Mouse (Mus musculus) activated CD4-positive, CD25-positive, alpha-beta regulatory T cell, adult 4 months (primary cell): Measurements from ENCODE around the gene Endod1. TPM values are rescaled to one million over a fixed set of nuclear protein-coding genes. Genes with fewer than 3 reads are reported as not detected.

ENCODE experiments used
- ATAC-seq: one replicate; pipeline ENCODE4 v1.8.0; 2017
- polyA plus RNA-seq, 2 experiments: library from polyadenylated mRNA; unstranded; fragments of 100-300 nt; shearing (Covaris generic); gene quantifications; one replicate each; pipeline ENCODE4 v1.2.1; 2017

Gene Endod1
- polyA plus RNA-seq, 2 experiments from 2014 or later, result 33.4 to 39.9 TPM

DNA sequence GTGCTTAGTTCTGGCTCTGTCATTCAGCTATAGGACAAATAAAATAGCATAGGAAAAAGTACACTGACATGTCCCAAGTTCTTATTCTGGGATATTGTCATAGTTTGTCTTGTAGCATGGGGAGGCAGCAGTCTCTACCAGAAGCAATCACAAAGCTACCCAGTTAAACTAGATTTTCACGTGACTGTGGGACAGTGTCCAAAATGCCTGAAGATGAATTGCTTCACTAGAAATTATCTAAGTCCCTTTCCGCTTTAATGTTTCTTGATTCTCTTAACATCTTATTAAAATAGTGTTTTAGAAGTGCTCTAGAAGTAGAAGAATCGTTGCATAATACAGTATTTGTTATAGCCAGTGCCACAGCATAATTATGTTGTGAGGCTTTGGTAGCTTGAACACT is 67.3 kb downstream of the Endod1 start:
- no peak for ATAC-seq

DNA sequence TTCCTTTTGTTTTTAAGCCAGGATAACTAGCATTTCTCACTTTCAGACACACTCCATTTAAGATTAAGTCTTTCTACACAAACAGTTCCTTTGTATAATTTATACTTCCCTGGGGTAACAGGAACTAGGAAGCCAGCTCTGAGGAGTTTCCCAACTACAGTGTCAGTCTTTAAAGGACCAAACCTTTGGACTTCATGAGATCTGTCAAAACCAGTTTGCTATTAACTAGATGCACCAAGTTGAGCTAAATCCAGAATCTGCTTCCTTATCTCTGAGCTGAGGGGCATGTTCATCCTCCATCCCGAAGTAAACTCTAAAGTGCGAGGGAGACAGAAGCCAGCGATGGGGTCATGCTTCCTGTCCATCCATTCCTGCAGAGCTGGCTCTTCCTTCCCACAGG is 74.0 kb downstream of the Endod1 start:
- no peak for ATAC-seq

DNA sequence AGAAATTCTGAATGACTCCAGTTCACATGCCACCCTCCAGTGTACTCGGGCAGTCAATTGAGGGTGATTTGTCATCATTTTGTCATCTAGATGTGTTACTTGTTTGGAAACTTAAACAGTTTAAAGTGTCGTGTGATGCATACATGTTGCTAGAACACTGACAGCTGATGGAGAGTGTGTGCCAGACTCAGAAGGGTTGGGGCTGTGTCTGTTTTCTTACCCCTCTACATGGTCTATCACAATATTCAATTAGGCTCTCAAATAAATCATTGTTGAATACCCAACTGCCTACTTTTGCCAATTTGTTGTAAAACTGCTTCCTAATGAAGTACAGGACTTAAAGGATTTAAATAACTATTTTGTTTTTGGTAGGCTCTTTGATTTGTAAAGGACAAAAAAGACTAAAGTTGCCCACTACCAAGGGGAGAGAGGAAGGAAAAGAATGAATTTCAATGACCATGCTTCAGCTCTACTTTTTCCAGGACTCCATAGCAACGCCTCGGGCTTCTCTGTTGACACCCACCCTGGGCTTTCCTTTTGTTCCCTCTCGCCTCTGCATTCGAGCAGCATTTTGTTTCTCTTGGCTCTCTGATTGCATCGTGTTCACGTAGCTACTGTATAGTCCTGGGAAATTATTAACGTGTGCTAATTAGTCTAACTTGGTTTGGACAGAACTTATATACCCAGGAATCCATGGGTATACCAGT is 76.9 kb downstream of the Endod1 start:
- no peak for ATAC-seq

Other genes with a start within 250 kb of the Endod1 start
- 10 to 100 TPM; 20.9 to 21.9 TPM for gene Sesn3, start 106.4 kb downstream of the Endod1 start, polyA plus RNA-seq
- gene Kdm4d, start 119.0 kb upstream of the Endod1 start, polyA plus RNA-seq, result 1 to 10 TPM; 1.8 to 2.7 TPM
- 100 to 1,000 TPM; 232 to 234 TPM for gene Cwc15, start 119.1 kb upstream of the Endod1 start, polyA plus RNA-seq